Mouse (Mus musculus) stomach, embryonic 14.5 days (tissue): ENCODE measurements at regions not wholly inside any gene's neighbourhood (a gene's known extent, or its start where the extent isn't known, plus 50 kb on each side); places are given as distances from the start of the nearest gene placed in this dataset.

Experiments used
- ATAC-seq: fragments of 200-750 bp; cut with Nextera tagmentation; 2 replicates; pipeline ENCODE4 v1.8.0; 2017; ENCODE audit warnings: low read depth, moderate TSS enrichment; ENCODE audit not compliant: insufficient number of reproducible peaks, insufficient read depth, low FRiP score
- H3K27ac ChIP-seq: fragments of 300-500 bp; sonication (generic); 2 replicates; pipeline ENCODE4 v1.5.1; 2014; ENCODE audit warnings: mild to moderate bottlenecking, low read length, moderate library complexity, mixed read lengths
- H3K27me3 ChIP-seq: fragments of 300-500 bp; sonication (generic); 2 replicates; pipeline ENCODE4 v1.6.1; 2014; ENCODE audit warnings: low read length, control low read depth, mixed read lengths; ENCODE audit not compliant: control insufficient read depth, insufficient read depth
- H3K36me3 ChIP-seq: fragments of 300-500 bp; sonication (generic); 2 replicates; pipeline ENCODE4 v1.6.1; 2014; ENCODE audit warnings: mild to moderate bottlenecking, control low read depth, low read length, moderate library complexity, mixed read lengths; ENCODE audit not compliant: control insufficient read depth, insufficient read depth
- H3K4me1 ChIP-seq: fragments of 300-500 bp; sonication (generic); 2 replicates; pipeline ENCODE4 v1.6.1; 2014; ENCODE audit warnings: low read length, control low read depth, mixed read lengths; ENCODE audit not compliant: control insufficient read depth, insufficient read depth
- H3K4me2 ChIP-seq: fragments of 300-500 bp; sonication (generic); replicated peaks from 2 replicates; pipeline ENCODE4 v1.6.1; 2014; ENCODE audit warnings: low read depth, low read length, control low read depth
- H3K4me3 ChIP-seq: fragments of 300-500 bp; sonication (generic); 2 replicates; pipeline ENCODE4 v1.5.1; 2014; ENCODE audit warnings: low read depth, low read length, control low read depth
- H3K9ac ChIP-seq: fragments of 300-500 bp; sonication (generic); replicated peaks from 2 replicates; pipeline ENCODE4 v1.6.1; 2014; ENCODE audit warnings: low read depth, mild to moderate bottlenecking, control low read depth, low read length, moderate library complexity, mixed read lengths
- H3K9me3 ChIP-seq: fragments of 300-500 bp; sonication (generic); 2 replicates; pipeline ENCODE4 v1.6.1; 2016; ENCODE audit warnings: low read depth, low read length, control low read depth; ENCODE audit not compliant: control insufficient read depth
- WGBS: fragments of 180-500 bp; shearing (Covaris S2); extraction: QIAGEN DNeasy Blood & Tissue Kit; methylation state at CpG from one replicate; pipeline ENCODE4 v1.1.7; 2014; 5-methylcytosine and 5-hydroxymethylcytosine counted together

GRCm38 (mm10) chrX:70261360-70261759 lies 103.5 kb downstream of the Ids start:
- Histone ChIP-seq H3K4me2 (no peak overlapping the region), H3K9me3 (no peaks in the 10 kb centered on the region), H3K36me3 (no peaks in the 10 kb centered on the region), H3K27me3 (no peaks in the 10 kb centered on the region), H3K9ac (no peak overlapping the region), H3K4me3 (no peak overlapping the region), H3K27ac (no peak overlapping the region), H3K4me1 (no peaks in the 10 kb centered on the region)
- ATAC-seq, result no peak
- 44% methylated on average over 1 of the region's 1 CpGs for WGBS

DNA sequence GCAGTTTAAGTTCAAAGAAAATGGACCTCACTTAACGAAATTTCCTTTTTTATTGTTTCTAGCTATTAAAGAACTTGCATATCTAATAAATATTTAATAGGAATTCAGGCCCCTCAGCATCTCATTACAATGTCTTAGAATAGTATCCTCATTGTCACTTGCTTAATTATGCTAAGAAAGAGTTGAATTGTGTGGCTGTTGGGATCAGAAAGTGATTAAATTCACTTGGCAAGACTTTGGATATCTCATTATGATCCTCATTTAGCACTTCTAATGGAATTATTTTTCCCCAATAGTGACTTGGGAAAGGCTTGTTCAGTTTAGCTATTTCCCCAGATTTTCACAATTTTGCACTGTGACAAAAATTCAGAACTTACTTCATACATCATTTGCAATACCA lies 148.9 kb downstream of the Ids start:
- Histone ChIP-seq H3K9ac (no peak overlapping the region), H3K4me2 (no peak overlapping the region), H3K4me1 (no peaks in the 10 kb centered on the region), H3K36me3 (no peaks in the 10 kb centered on the region), H3K27ac (no peak overlapping the region), H3K27me3 (no peaks in the 10 kb centered on the region), H3K9me3 (no peaks in the 10 kb centered on the region), H3K4me3 (no peak overlapping the region)
- no peak for ATAC-seq
- 70% methylated on average over 1 of the region's 1 CpGs for WGBS

- Histone ChIP-seq H3K4me3 (no peak overlapping the region), H3K9me3 (no peaks in the 10 kb centered on the region), H3K27me3 (no peaks in the 10 kb centered on the region), H3K4me2 (no peak overlapping the region), H3K36me3 (no peaks in the 10 kb centered on the region), H3K4me1 (no peaks in the 10 kb centered on the region), H3K9ac (no peak overlapping the region), H3K27ac (no peak overlapping the region)
- ATAC-seq, result 0 out of 2 replicates have a peak, but pooled peaks have one; percentile 49
- 66% methylated on average over 1 of the region's 1 CpGs for WGBS
These were observed 180.3 kb downstream of the Ids start for GRCm38 (mm10) chrX:70184427-70185090.

- H3K36me3 ChIP-seq, result no peaks in the 10 kb centered on the region
- H3K9ac ChIP-seq, result no peak overlapping the region
- WGBS, result 34% methylated on average over 2 of the region's 2 CpGs
- H3K4me3 ChIP-seq, result no peak overlapping the region
- no peaks in the 10 kb centered on the region for H3K9me3 ChIP-seq
- no peaks in the 10 kb centered on the region for H3K4me1 ChIP-seq
- H3K4me2 ChIP-seq, result no peak overlapping the region
- no peak for ATAC-seq
- no peaks in the 10 kb centered on the region for H3K27me3 ChIP-seq
- no peak overlapping the region for H3K27ac ChIP-seq
These were observed 195.1 kb downstream of the Ids start for GRCm38 (mm10) chrX:70169737-70170136.

DNA sequence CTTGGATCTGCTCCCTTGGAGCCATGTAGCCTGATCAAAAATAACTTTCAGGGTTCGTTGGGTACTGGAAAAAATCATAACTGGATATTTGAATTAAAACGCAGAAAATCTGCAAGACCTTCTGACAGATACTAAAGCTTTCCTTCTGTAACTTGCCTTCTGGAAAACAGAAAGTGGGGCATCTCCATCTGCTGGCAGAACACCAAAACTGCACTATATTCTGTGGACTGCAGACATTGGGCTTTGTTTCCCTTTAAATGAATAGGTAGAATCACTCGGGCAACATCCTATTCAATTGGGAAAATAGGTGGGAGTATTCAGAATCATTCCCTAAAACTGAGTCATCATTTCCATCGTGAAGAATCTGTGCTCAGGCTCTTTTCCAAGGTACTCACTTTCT lies 203.9 kb downstream of the Ids start:
- 11% methylated on average over 4 of the region's 4 CpGs for WGBS
- H3K9me3 ChIP-seq, result no peaks in the 10 kb centered on the region
- H3K9ac ChIP-seq, result no peak overlapping the region
- no peaks in the 10 kb centered on the region for H3K27me3 ChIP-seq
- H3K27ac ChIP-seq, result no peak overlapping the region
- H3K4me3 ChIP-seq, result no peak overlapping the region
- no peak overlapping the region for H3K4me2 ChIP-seq
- no peaks in the 10 kb centered on the region for H3K36me3 ChIP-seq
- H3K4me1 ChIP-seq, result no peaks in the 10 kb centered on the region
- no peak for ATAC-seq
